Mouse (Mus musculus) kidney, postnatal 10 days (tissue): ENCODE data around the gene Zfp91.
"Not testable (repeated sequence)": the region's sequence is repeated elsewhere in the genome, so short reads cannot be mapped to it uniquely, and the experiment has no call there.

ENCODE experiments used
- DNase-seq: peaks from one replicate; pipeline ENCODE4 v3.0.0; 2021; ENCODE audit warnings: mixed read lengths

The Zfp91 gene

GRCm38 (mm10) chr19:12792374-12792773 is 3.6 kb downstream of the Zfp91 start:
- no peak for DNase-seq

GRCm38 (mm10) chr19:12787721-12788120 is 8.2 kb downstream of the Zfp91 start:
- no peak for DNase-seq

DNA sequence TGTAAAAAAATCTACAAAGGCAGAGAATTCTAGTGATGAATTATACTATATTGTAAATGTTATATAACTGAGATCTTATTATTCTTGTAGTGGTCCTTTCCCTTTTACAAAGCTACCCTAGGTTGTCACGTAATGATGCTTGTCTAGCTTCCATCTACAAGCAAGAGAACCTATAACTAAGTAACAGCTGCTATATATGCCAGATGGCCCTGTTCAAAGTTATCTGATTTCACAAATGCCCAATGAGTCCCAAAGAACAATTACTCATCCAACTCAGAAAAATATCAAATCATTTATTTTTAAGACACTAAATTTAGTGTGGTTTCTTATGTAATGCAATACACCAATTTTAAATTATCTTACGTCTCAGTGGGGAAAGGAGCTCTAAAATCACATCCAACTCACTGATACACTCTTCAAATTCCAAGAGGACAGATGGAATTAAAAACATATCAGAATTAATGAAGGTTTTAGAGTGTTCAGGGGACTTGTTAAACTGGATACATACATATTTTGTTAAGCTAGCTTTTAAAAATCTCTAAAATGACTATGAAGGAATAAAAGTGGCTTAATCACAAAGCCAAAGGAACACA is 9.0 kb downstream of the Zfp91 start:
- no peak for DNase-seq

GRCm38 (mm10) chr19:12780437-12780836 is 15.5 kb downstream of the Zfp91 start:
- no peak for DNase-seq

DNA sequence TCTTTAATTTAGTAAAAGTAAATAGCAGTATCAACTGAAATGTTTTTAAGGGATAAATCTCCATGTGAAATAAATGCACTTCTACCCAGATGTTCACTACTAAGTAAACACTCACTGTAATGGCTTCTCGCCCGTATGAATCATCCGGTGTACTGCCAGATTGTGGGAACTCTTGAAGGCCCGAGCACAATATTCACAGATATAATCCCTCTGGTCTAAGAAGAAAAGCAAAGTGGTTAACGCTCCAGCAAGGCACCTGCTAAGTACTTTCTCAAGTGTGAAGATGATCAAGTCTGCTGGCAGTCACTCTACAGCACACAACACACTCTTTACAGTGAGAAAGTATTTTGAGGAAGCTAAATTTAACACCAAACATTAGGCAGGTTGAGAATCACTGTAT is 25.0 kb downstream of the Zfp91 start:
- DNase-seq = no peak

GRCm38 (mm10) chr19:12765308-12765707 is 30.6 kb downstream of the Zfp91 start, which contains the start of gene Cntf:
Cntf (minus strand) TSS chr19:12765632.
- peak; percentile 9 for DNase-seq

- peak; percentile 22 for DNase-seq
These were observed 33.5 kb downstream of the Zfp91 start for GRCm38 (mm10) chr19:12762212-12763130.

DNA sequence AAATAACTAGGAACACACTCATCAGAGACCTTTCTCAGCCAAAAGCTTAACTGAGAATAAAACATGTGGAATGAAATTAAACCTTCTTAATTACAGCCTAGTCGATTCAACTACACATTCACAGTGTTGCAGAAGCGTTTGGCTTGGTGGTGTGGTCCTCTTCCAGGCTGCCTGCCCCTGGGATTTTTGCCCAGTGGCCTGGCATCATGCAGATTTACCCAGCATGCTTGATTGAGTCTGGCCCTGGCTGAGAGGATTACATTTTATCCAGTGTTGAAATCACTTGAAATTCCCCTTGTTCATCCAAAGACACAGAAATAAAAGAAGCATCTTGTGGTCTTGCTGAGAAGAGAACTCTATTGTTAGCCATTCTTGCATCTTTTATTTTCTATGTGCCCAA is 36.3 kb downstream of the Zfp91 start:
- peak; percentile 35 for DNase-seq

DNA sequence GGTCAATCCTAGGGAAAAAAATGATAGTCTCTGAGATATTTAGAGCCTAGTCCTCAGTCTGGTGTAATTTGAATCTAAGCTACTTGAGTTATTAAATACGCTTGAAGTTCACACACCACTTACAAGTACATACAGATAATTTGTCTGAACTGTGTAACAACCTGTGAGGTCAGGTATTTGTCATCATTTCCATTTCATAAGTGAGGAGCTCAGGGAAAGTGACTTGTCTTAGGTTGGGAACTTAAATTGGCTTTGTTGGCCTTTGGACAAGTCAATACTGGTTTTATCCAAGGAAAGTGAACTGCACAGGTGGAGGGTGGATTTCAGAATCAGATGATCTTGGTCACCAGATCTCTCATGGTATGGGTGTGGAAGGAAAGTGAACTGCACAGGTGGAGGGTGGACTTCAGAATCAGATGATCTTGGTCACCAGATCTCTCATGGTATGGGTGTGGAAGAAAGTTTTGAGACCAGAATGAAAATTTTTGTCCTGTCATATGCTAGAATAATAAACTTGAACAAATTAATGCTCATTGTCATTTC is 36.9 kb downstream of the Zfp91 start:
- DNase-seq = no peak

- DNase-seq = no peak
These were observed 39.6 kb downstream of the Zfp91 start for GRCm38 (mm10) chr19:12756286-12756685.

DNA sequence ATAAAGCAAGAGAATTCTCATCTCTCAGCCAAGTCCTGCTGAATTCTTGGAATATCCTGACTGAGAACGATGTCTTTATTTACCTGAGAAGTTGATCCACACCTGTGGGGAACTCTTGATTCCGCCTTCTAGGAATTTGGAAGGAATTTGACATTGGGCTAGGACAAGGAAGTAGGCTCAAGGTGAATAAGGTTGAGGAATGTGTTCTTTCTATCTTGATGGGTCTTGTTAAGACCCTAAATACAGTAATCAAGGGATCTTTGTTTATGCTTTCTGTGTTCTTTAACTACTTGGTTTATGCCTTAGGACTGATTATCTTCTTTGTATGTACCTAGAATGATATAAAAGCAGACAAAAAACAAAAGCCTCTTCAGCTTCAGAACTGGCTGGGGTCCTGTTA is 64.0 kb downstream of the Zfp91 start:
- DNase-seq = no peak

- no peak for DNase-seq
These were observed 64.9 kb downstream of the Zfp91 start for GRCm38 (mm10) chr19:12731036-12731435.

DNA sequence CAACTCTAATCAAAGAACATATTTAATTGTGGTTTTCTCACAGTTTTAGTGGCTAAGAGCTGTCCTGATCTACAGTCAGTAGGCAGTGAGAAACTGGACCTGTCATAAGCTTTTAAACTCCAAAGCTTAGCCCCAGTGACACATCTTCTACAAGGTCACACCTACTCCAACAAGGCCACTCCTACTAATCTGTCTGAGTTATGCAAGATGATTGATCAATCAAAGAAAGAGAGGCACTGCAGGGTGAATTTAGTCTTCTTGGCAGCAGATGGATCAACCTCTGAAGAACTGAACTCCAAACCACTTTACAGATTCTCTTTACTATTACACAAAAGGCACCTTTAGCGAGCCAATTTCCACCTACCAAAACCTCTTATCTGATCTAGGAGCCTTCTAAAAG is 70.1 kb downstream of the Zfp91 start:
- no peak for DNase-seq

GRCm38 (mm10) chr19:12722308-12722707 is 73.6 kb downstream of the Zfp91 start:
- DNase-seq = peak; percentile 74

DNA sequence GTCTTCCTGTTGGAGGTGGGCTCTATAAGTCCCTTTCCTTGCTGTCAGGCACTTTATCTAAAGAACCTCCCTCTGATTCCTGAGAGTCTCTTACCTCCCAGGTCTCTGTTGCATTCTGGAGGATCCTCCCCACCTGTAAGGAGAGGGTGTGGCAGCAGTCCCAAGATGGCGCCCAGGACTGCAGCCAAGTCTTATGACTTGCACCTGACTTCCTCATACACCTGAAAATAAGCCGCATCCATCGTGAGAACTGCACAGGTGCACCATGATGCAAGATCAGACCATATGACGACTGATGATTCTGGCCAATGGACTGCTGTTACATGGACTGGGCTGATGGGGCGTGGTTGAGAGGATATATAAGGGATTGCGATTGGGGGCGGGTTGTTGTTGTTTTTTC is 74.3 kb downstream of the Zfp91 start:
- DNase-seq = not testable (repeated sequence)

- DNase-seq = not testable (repeated sequence)
These were observed 75.0 kb downstream of the Zfp91 start for GRCm38 (mm10) chr19:12720919-12721318.

DNA sequence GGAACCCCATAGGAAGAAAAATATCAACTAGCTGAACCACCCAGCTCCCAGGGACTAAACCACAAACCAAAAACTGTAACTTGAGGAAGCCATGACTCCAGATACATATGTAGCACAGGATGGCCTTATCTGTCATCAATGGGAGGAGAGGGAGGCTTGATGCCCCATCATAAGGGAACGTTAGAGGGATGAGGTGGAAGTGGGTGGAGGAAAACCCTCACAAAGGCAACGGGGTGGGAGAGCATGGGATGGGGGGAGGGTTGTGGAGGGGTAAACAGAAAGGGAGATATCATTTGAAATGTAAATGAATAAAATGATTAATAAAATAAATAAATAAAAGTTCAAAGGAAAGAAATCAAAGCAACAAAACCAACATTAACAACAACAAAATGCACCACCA is 75.5 kb downstream of the Zfp91 start:
- DNase-seq = no peak

DNA sequence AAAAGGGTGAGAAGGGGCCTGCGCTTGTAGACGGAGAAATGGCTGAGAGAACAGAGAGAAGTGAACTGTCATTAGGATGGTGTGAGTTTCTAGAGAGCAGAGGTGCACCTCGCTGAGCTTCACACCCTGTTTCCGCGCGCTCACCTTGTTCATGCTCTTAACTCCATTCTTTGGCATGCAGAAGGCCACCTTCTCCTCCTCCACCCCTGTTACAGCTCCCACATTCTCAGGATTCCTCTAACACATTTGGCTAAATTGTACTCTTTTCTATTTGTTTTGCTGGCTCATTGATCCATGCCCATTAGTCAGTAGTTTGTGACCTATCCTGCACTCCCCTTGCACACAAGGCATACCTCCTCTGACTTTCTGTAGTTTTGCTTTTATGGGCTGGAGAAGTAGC is 76.7 kb downstream of the Zfp91 start:
- no peak for DNase-seq
